Mouse (Mus musculus) intestine, embryonic 14.5 days (tissue): ENCODE measurements around the gene Prss37. TPM values are rescaled to one million over a fixed set of nuclear protein-coding genes. Genes with fewer than 3 reads are reported as not detected.

Experiments used
- ATAC-seq: fragments of 200-750 bp; cut with Nextera tagmentation; replicated peaks from 2 replicates; pipeline ENCODE4 v1.8.0; 2017; ENCODE audit warnings: low read depth, moderate number of reproducible peaks, moderate TSS enrichment, moderate library complexity; ENCODE audit not compliant: low FRiP score, low TSS enrichment
- DNase-seq: peaks from one replicate; pipeline ENCODE4 v3.0.0-alpha.2; 2018; ENCODE audit warnings: low spot score
- H3K27ac ChIP-seq: fragments of 300-500 bp; sonication (generic); 2 replicates; pipeline ENCODE4 v1.5.1; 2014; ENCODE audit warnings: low read depth, mild to moderate bottlenecking, control low read depth
- H3K27me3 ChIP-seq: fragments of 300-500 bp; sonication (generic); replicated peaks from 2 replicates; pipeline ENCODE4 v1.6.1; 2014; ENCODE audit warnings: low read length, control low read depth; ENCODE audit not compliant: control insufficient read depth, insufficient read depth
- H3K36me3 ChIP-seq: fragments of 300-500 bp; sonication (generic); 2 replicates; pipeline ENCODE4 v1.6.1; 2014; ENCODE audit warnings: low read length, control low read depth; ENCODE audit not compliant: control insufficient read depth, insufficient read depth
- H3K4me1 ChIP-seq: fragments of 300-500 bp; sonication (generic); replicated peaks from 2 replicates; pipeline ENCODE4 v1.6.1; 2014; ENCODE audit warnings: low read length, control low read depth, mixed read lengths; ENCODE audit not compliant: control insufficient read depth, insufficient read depth
- H3K4me2 ChIP-seq: fragments of 300-500 bp; sonication (generic); 2 replicates; pipeline ENCODE4 v1.6.1; 2014; ENCODE audit warnings: low read length
- H3K4me3 ChIP-seq: fragments of 300-500 bp; sonication (generic); 2 replicates; pipeline ENCODE4 v1.5.1; 2014; ENCODE audit warnings: low read depth, low read length, control low read depth, mixed read lengths
- H3K9ac ChIP-seq: fragments of 300-500 bp; sonication (generic); 2 replicates; pipeline ENCODE4 v1.6.1; 2014; ENCODE audit warnings: mild to moderate bottlenecking, low read length
- H3K9me3 ChIP-seq: fragments of 300-500 bp; sonication (generic); 2 replicates; pipeline ENCODE4 v1.6.1; 2016; ENCODE audit warnings: low read length, control low read depth; ENCODE audit not compliant: control insufficient read depth
- WGBS: fragments of 180-500 bp; shearing (Covaris S2); extraction: QIAGEN DNeasy Blood & Tissue Kit; methylation state at CpG from one replicate; pipeline ENCODE4 v1.1.7; 2014; 5-methylcytosine and 5-hydroxymethylcytosine counted together
- polyA plus RNA-seq: library from polyadenylated mRNA; unstranded; fragments of >200 nt; fragmentation: Nextera tagmentation; extraction: Ambion mirVana; gene quantifications from 2 replicates; pipeline ENCODE4 v1.2.1, GENCODE M21; 2014

The Prss37 gene
- polyA plus RNA-seq, 1 experiment from 2014 or later = not detected

DNA sequence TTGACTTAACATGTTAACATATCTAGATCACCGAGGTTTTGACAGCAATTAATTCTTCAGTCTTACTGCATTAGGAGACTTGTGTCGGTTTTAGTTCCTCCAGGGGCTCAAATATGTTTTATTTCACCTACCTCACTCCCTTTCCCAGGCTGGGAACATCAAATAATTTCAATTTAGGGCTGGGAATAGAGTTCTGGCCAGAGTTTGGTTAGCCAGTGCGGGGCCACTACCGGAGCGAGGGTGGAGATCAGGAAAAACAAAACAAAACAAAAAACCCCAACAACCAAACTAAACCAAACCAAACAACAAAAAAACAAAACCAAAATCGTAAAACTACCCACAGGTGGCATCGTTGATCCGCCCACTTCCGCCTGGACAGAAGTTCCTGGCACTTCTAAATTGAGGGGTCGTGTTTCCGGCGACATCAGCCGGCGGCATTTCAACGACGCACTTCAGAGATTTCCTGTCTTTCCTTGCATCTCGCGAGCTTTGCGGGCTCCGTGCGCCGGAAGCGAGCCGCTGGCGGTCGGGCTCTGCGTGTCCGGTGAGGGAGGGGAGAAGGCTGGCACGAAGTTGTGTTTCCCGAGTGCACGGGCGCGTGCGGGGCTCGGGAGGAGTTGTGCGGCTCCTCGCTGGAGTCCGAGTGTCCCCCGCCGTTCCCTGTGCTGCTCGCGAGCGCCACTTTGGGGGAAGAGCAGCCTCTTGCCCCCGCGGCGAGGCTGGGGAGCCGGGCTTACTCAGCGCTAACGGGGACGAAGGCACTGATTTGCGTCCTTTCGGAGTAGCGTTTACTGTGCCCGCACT lies 48.2 kb downstream of the Prss37 start, which contains the start of gene Ssbp1:
Gene Ssbp1, plus strand, starts transcription at position 437 of the 804 bp plus-strand sequence.
- peak within 1 kb of the TSS; percentile 84 for H3K4me2 ChIP-seq
- ATAC-seq (peak; percentile 96), DNase-seq (peak; percentile 95)
- no peaks in the 10 kb centered on the region for H3K27me3 ChIP-seq
- H3K4me1 ChIP-seq = peaks cover 5% of the 10 kb centered on the region
- under 1% methylated on average over 54 of the region's 54 CpGs for WGBS
- peaks cover 29% of the 10 kb centered on the region for H3K36me3 ChIP-seq
- 0 out of 2 replicates have a peak, but pooled peaks cover 2% of the 10 kb centered on the region for H3K9me3 ChIP-seq
- peak within 1 kb of the TSS; percentile 66 for H3K4me3 ChIP-seq
- H3K27ac ChIP-seq = peak within 1 kb of the TSS; percentile 92
- H3K9ac ChIP-seq = peak within 1 kb of the TSS; percentile 95

DNA sequence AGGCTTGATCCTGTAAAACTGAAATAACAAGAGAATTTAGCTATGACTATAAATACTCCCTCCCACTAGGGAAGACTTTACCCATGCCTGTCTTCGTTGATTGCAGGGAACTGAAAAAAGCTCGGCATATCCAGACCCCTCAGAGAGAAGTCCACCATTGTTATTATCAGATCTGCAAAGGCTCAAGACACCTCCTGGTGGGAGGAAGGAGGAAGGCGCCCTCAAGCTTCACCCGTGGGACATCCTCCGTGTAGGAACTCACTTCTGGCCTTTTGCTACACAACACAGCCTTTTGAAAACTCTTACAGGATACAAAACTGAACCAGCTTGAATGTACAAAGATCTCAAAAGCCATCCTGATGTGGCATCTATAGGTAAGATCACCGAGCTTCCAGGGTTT lies 53.6 kb downstream of the Prss37 start:
- DNase-seq = no peak
- H3K4me3 ChIP-seq = no peak overlapping the region
- H3K4me1 ChIP-seq = no peaks in the 10 kb centered on the region
- no peaks in the 10 kb centered on the region for H3K9me3 ChIP-seq
- no peaks in the 10 kb centered on the region for H3K36me3 ChIP-seq
- no peak overlapping the region for H3K27ac ChIP-seq
- ATAC-seq = no peak
- 51% methylated on average over 6 of the region's 6 CpGs for WGBS
- no peaks in the 10 kb centered on the region for H3K27me3 ChIP-seq
- no peak overlapping the region for H3K9ac ChIP-seq
- H3K4me2 ChIP-seq = no peak overlapping the region

Other genes with a start within 250 kb of the Prss37 start
- gene Agk, start 194.3 kb downstream of the Prss37 start, polyA plus RNA-seq = 41.4 and 46.7 TPM in 2 replicates
- 10.1 and 10.3 TPM in 2 replicates for gene E330009J07Rik, start 83.4 kb downstream of the Prss37 start, polyA plus RNA-seq
- not detected in 2 replicates for gene Wee2, start 80.4 kb downstream of the Prss37 start, polyA plus RNA-seq
- gene Ssbp1, start 48.2 kb downstream of the Prss37 start, polyA plus RNA-seq = 152 and 163 TPM in 2 replicates
- not detected in 2 replicates for gene Tas2r137, start 28.3 kb downstream of the Prss37 start, polyA plus RNA-seq
- not detected in 2 replicates for gene Tas2r108, start 26.0 kb downstream of the Prss37 start, polyA plus RNA-seq
- gene Olfr461, start 35.5 kb upstream of the Prss37 start, polyA plus RNA-seq = not detected in 2 replicates
- gene Olfr460, start 50.0 kb upstream of the Prss37 start, polyA plus RNA-seq = not detected in 2 replicates
- gene Clec5a, start 66.3 kb upstream of the Prss37 start, polyA plus RNA-seq = 1.0 and 1.1 TPM in 2 replicates
- not detected in 2 replicates for gene Tas2r138, start 93.8 kb upstream of the Prss37 start, polyA plus RNA-seq
- 37.0 and 42.3 TPM in 2 replicates for gene Mgam, start 109.3 kb upstream of the Prss37 start, polyA plus RNA-seq